Mouse (Mus musculus) testis, adult 2 months (tissue): ENCODE measurements at regions not wholly inside any gene's neighbourhood (a gene's known extent, or its start where the extent isn't known, plus 50 kb on each side); places are given as distances from the start of the nearest gene placed in this dataset.

Experiments used
- CTCF ChIP-seq: fragments of 200-500 bp; IDR thresholded peaks from 2 replicates; pipeline ENCODE4 v1.5.1; 2012; ENCODE audit warnings: low read depth, mild to moderate bottlenecking, inconsistent platforms, low read length, moderate library complexity; ENCODE audit not compliant: control insufficient read depth, insufficient read depth, insufficient replicate concordance
- POLR2A ChIP-seq: fragments of 200-500 bp; IDR thresholded peaks from 2 replicates; pipeline ENCODE4 v1.6.1; 2012; ENCODE audit warnings: low read depth, mild to moderate bottlenecking, inconsistent platforms, low read length, moderate library complexity; ENCODE audit not compliant: control insufficient read depth

DNA sequence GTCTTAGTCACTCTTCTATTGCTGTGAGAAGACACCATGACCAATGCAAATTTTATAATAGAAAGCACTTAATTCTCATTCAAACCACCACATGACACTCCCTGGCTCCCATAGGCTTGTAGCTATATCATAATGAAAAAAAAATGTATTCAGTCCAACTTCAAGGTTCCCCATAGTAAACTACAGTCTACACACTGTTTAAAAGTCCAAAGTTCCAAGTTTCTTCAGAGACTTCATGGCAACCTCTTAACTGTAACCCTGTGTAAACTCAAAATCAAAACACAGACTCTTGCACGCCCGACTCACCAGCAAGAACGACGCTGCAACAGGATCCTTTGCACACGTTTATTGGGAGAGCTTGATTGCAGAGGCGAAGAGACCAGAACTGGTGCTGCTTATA lies 111.6 kb downstream of the Mab21l3 start:
- TF ChIP-seq CTCF (no peak), POLR2A (no peak)
